Mouse (Mus musculus) midbrain, postnatal 0 days (tissue): ENCODE measurements around the gene Cyp4f39. TPM values are rescaled to one million over a fixed set of nuclear protein-coding genes. Genes with fewer than 3 reads are reported as not detected.

Experiments used
- ATAC-seq: fragments of 200-750 bp; cut with Nextera tagmentation; 2 replicates; pipeline ENCODE4 v1.8.0; 2017; ENCODE audit warnings: moderate number of reproducible peaks, mild to moderate bottlenecking, moderate TSS enrichment, moderate library complexity; ENCODE audit not compliant: low FRiP score
- DNase-seq: peaks from one replicate; pipeline ENCODE4 v3.0.0-alpha.2; 2015; ENCODE audit warnings: low spot score
- H3K27ac ChIP-seq: fragments of 300-500 bp; sonication (generic); 2 replicates; pipeline ENCODE4 v1.5.1; 2014; ENCODE audit warnings: low read depth, mild to moderate bottlenecking, low read length, mixed read lengths
- H3K27me3 ChIP-seq: fragments of 300-500 bp; sonication (generic); 2 replicates; pipeline ENCODE4 v1.6.1; 2014; ENCODE audit warnings: low read length, control low read depth, mixed read lengths; ENCODE audit not compliant: insufficient read depth
- H3K36me3 ChIP-seq: fragments of 300-500 bp; sonication (generic); 2 replicates; pipeline ENCODE4 v1.6.1; 2014; ENCODE audit warnings: low read length, control low read depth, mixed read lengths; ENCODE audit not compliant: insufficient read depth
- H3K4me1 ChIP-seq: fragments of 300-500 bp; sonication (generic); 2 replicates; pipeline ENCODE4 v1.6.1; 2014; ENCODE audit warnings: mild to moderate bottlenecking, control low read depth, antibody characterized with exemption, low read length, mixed read lengths; ENCODE audit not compliant: insufficient read depth
- H3K4me2 ChIP-seq: fragments of 300-500 bp; sonication (generic); 2 replicates; pipeline ENCODE4 v1.6.1; 2014; ENCODE audit warnings: low read depth, mild to moderate bottlenecking, low read length, mixed read lengths; ENCODE audit not compliant: poor library complexity, severe bottlenecking
- H3K4me3 ChIP-seq: fragments of 300-500 bp; sonication (generic); 2 replicates; pipeline ENCODE4 v1.5.1; 2014; ENCODE audit warnings: low read depth, mild to moderate bottlenecking, low read length, moderate library complexity
- H3K9ac ChIP-seq: fragments of 300-500 bp; sonication (generic); replicated peaks from 2 replicates; pipeline ENCODE4 v1.6.1; 2014; ENCODE audit warnings: mild to moderate bottlenecking, low read length, moderate library complexity, mixed read lengths; ENCODE audit not compliant: poor library complexity, severe bottlenecking
- H3K9me3 ChIP-seq: fragments of 300-500 bp; sonication (generic); 2 replicates; pipeline ENCODE4 v1.6.1; 2016; ENCODE audit warnings: low read length, control low read depth
- CTCF ChIP-seq: IDR thresholded peaks from 2 replicates; pipeline ENCODE4 v1.5.1; 2016; ENCODE audit warnings: antibody characterized with exemption, mild to moderate bottlenecking
- WGBS: fragments of 180-500 bp; shearing (Covaris S2); extraction: QIAGEN DNeasy Blood & Tissue Kit; methylation state at CpG from one replicate; pipeline ENCODE4 v1.1.7; 2014; 5-methylcytosine and 5-hydroxymethylcytosine counted together
- polyA plus RNA-seq: library from polyadenylated mRNA; unstranded; fragments of >200 nt; fragmentation: Nextera tagmentation; extraction: Ambion mirVana; gene quantifications from 2 replicates; pipeline ENCODE4 v1.2.1, GENCODE M21; 2015
- total RNA-seq: library from RNA; depleted of rRNA; stranded (reverse); fragments of >200 nt; gene quantifications from 2 replicates; pipeline ENCODE4 v1.2.3, GENCODE M21; 2014

Cyp4f39 gene
- total and polyA plus RNA-seq, 2 experiments from 2014 or later = 1.3 TPM

- H3K4me3 ChIP-seq = no peak overlapping the region
- 59% methylated on average over 2 of the region's 2 CpGs for WGBS
- no peak overlapping the region for H3K4me2 ChIP-seq
- 0 out of 2 replicates have a peak, but pooled peaks cover 6% of the 10 kb centered on the region for H3K27me3 ChIP-seq
- H3K36me3 ChIP-seq = no peaks in the 10 kb centered on the region
- H3K27ac ChIP-seq = no peak overlapping the region
- TF ChIP-seq CTCF = no peak
- H3K4me1 ChIP-seq = no peaks in the 10 kb centered on the region
- no peaks in the 10 kb centered on the region for H3K9me3 ChIP-seq
- DNase-seq = no peak
- H3K9ac ChIP-seq = no peak overlapping the region
- no peak for ATAC-seq
These were observed 1.5 kb upstream of the Cyp4f39 start for GRCm38 (mm10) chr17:32450844-32451537.

- ATAC-seq = no peak
- Histone ChIP-seq H3K4me1 (no peaks in the 10 kb centered on the region), H3K9ac (no peak overlapping the region), H3K9me3 (no peaks in the 10 kb centered on the region), H3K27me3 (0 out of 2 replicates have a peak, but pooled peaks cover 6% of the 10 kb centered on the region), H3K36me3 (no peaks in the 10 kb centered on the region), H3K27ac (no peak overlapping the region), H3K4me2 (no peak overlapping the region), H3K4me3 (no peak overlapping the region)
- WGBS = 61% methylated on average over 4 of the region's 4 CpGs
- no peak for DNase-seq
- TF ChIP-seq CTCF = no peak
These were observed 1.7 kb downstream of the Cyp4f39 start for GRCm38 (mm10) chr17:32454188-32454587.

GRCm38 (mm10) chr17:32454997-32455396, 2.5 kb downstream of the Cyp4f39 start:
- TF ChIP-seq CTCF = no peak
- no peak overlapping the region for H3K4me2 ChIP-seq
- ATAC-seq = no peak
- no peak overlapping the region for H3K9ac ChIP-seq
- H3K9me3 ChIP-seq = no peaks in the 10 kb centered on the region
- no peak for DNase-seq
- 59% methylated on average over 2 of the region's 2 CpGs for WGBS
- H3K4me1 ChIP-seq = no peaks in the 10 kb centered on the region
- no peak overlapping the region for H3K27ac ChIP-seq
- H3K27me3 ChIP-seq = 0 out of 2 replicates have a peak, but pooled peaks cover 6% of the 10 kb centered on the region
- no peaks in the 10 kb centered on the region for H3K36me3 ChIP-seq
- H3K4me3 ChIP-seq = no peak overlapping the region

GRCm38 (mm10) chr17:32468494-32468893, 16.0 kb downstream of the Cyp4f39 start:
- DNase-seq = no peak
- TF ChIP-seq CTCF = no peak
- no peaks in the 10 kb centered on the region for H3K9me3 ChIP-seq
- H3K9ac ChIP-seq = no peak overlapping the region
- H3K27me3 ChIP-seq = no peaks in the 10 kb centered on the region
- 66% methylated on average over 7 of the region's 7 CpGs for WGBS
- H3K36me3 ChIP-seq = no peaks in the 10 kb centered on the region
- H3K4me2 ChIP-seq = no peak overlapping the region
- H3K4me1 ChIP-seq = no peaks in the 10 kb centered on the region
- no peak overlapping the region for H3K4me3 ChIP-seq
- H3K27ac ChIP-seq = no peak overlapping the region
- ATAC-seq = no peak

GRCm38 (mm10) chr17:32470795-32471194, 18.3 kb downstream of the Cyp4f39 start:
- no peak overlapping the region for H3K4me3 ChIP-seq
- DNase-seq (no peak), ATAC-seq (no peak)
- WGBS = 76% methylated on average over 4 of the region's 4 CpGs
- H3K27ac ChIP-seq = no peak overlapping the region
- no peaks in the 10 kb centered on the region for H3K4me1 ChIP-seq
- no peak overlapping the region for H3K4me2 ChIP-seq
- H3K9me3 ChIP-seq = no peaks in the 10 kb centered on the region
- H3K9ac ChIP-seq = no peak overlapping the region
- no peaks in the 10 kb centered on the region for H3K36me3 ChIP-seq
- TF ChIP-seq CTCF = no peak
- no peaks in the 10 kb centered on the region for H3K27me3 ChIP-seq

GRCm38 (mm10) chr17:32472176-32472575, 19.7 kb downstream of the Cyp4f39 start:
- Histone ChIP-seq H3K4me1 (no peaks in the 10 kb centered on the region), H3K9me3 (no peaks in the 10 kb centered on the region), H3K4me2 (no peak overlapping the region), H3K9ac (no peak overlapping the region), H3K4me3 (no peak overlapping the region), H3K27ac (no peak overlapping the region), H3K36me3 (no peaks in the 10 kb centered on the region), H3K27me3 (no peaks in the 10 kb centered on the region)
- DNase-seq = no peak
- 74% methylated on average over 7 of the region's 7 CpGs for WGBS
- no peak for TF ChIP-seq CTCF
- no peak for ATAC-seq
